Mouse (Mus musculus) urinary bladder, postnatal 36 days (tissue): ENCODE measurements around the gene Zfp354b.

Experiments
- DNase-seq, 2 experiments: peaks; one replicate each; pipeline ENCODE4 v3.0.0; 2022; ENCODE audit warnings: low spot score in 2 of 2, mixed read lengths in 1 of 2

Zfp354b gene

GRCm38 (mm10) chr11:50886231-50886932, 45.1 kb downstream of the Zfp354b start:
- DNase-seq: no peak

GRCm38 (mm10) chr11:50883756-50884155, 47.7 kb downstream of the Zfp354b start:
- no peak for DNase-seq

GRCm38 (mm10) chr11:50878641-50879040, 52.8 kb downstream of the Zfp354b start:
- DNase-seq: no peak
